Mouse (Mus musculus): ENCODE data around the gene Slc7a15. TPM values are rescaled to one million over a fixed set of nuclear protein-coding genes. Genes with fewer than 3 reads are reported as not detected.
A peak's percentile ranks its signal among the peaks of the same experiment; 100 is the strongest.

Slc7a15 gene
- total RNA-seq, 1 experiment from 2014 or later, result not detected

- no peak for ATAC-seq (replicated peaks; ENCODE audit: low read depth, poor library complexity, severe bottlenecking)
These were observed 105.5 kb downstream of the Slc7a15 start for GRCm38 (mm10) chr12:8493386-8493785.

- ATAC-seq (replicated peaks; ENCODE audit: low read depth, poor library complexity, severe bottlenecking), result no peak
These were observed 109.8 kb downstream of the Slc7a15 start for GRCm38 (mm10) chr12:8489098-8489497.

GRCm38 (mm10) chr12:8488652-8488980 is 110.2 kb downstream of the Slc7a15 start:
- no peak for ATAC-seq (replicated peaks; ENCODE audit: low read depth, poor library complexity, severe bottlenecking)

GRCm38 (mm10) chr12:8487959-8488651 is 110.8 kb downstream of the Slc7a15 start:
- ATAC-seq (replicated peaks; ENCODE audit: low read depth, poor library complexity, severe bottlenecking), result peak; percentile 36; the same call in 1 of the 2 replicates

GRCm38 (mm10) chr12:8487281-8487680 is 111.6 kb downstream of the Slc7a15 start:
- no peak for ATAC-seq (replicated peaks; ENCODE audit: low read depth, poor library complexity, severe bottlenecking)

GRCm38 (mm10) chr12:8485247-8485646 is 113.6 kb downstream of the Slc7a15 start:
- ATAC-seq (replicated peaks; ENCODE audit: low read depth, poor library complexity, severe bottlenecking), result no peak

GRCm38 (mm10) chr12:8482169-8482568 is 116.7 kb downstream of the Slc7a15 start:
- peak; percentile 74 for ATAC-seq (replicated peaks; ENCODE audit: low read depth, poor library complexity, severe bottlenecking)

Other genes starting within 250 kb of the Slc7a15 start
- 35.8 and 43.3 TPM in 2 replicates for gene Rhob, start 99.1 kb downstream of the Slc7a15 start, total RNA-seq (2017)
- 201 and 210 TPM in 2 replicates for gene Pum2, start 75.1 kb upstream of the Slc7a15 start, total RNA-seq (2017)
- 1.9 and 5.4 TPM in 2 replicates for gene Sdc1, start 172.3 kb upstream of the Slc7a15 start, total RNA-seq (2017)

Measured in common myeloid progenitor, adult 5-6 weeks (primary cell).